Mouse (Mus musculus): Measurements from ENCODE around the gene Adam15.

DNA sequence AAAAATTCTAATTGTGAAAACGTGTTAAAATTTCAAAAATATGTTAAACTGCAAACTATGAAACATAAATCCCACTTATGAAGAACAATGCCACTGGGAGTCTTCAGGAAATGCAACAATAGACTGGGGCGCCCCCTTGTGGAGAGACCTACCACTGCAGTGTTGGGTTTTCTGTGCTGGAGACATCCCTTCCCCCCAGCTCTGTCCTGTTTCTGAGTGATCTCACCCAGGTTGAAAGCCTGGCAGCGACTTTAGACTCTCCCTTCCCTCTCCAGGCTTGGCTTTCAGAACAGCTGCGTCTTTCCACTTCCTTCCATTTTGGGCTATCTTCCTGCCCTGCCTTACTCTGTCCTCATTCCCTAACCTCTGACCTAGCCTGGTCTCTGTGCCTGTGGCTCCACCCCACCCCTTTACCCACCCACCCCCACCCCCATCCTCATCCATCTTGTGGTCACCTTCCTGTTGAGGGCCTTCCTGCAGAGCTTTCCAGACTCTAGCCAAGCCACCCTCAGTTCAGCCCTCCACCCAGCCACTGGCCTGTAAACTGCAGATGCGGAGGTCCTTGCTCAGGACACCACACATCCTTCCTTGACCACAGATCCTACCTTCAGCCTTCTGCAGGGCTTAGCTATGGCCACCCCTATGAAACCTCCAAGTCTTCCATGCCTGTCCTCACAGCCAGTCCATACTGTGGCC, 5.2 kb upstream of the Adam15 start:
- no peak for TF ChIP-seq POLR2A (IDR thresholded peaks at IDR 0.05; ENCODE audit: insufficient read depth, low read depth, low read length)
- peak; percentile 64 for TF ChIP-seq CTCF (IDR thresholded peaks at IDR 0.05; ENCODE audit: insufficient read depth, low read depth, low read length)

All from olfactory bulb, adult 2 months (tissue).